Mouse (Mus musculus): ENCODE measurements at regions not wholly inside any gene's neighbourhood (a gene's known extent, or its start where the extent isn't known, plus 50 kb on each side); places are given as distances from the start of the nearest gene placed in this dataset.

- H3K27ac ChIP-seq = no peak overlapping the region
- 68% methylated on average over 4 of the region's 4 CpGs for WGBS (ENCODE audit: insufficient replicate concordance)
- ATAC-seq (ENCODE audit: insufficient read depth) = no peak
- DNase-seq (ENCODE audit: low read depth in 3 of 3, low spot score in 3 of 3) = no peak
- H3K27me3 ChIP-seq (ENCODE audit: control insufficient read depth, insufficient read depth, low read length) = no peaks in the 10 kb centered on the region
- no peak for TF ChIP-seq CTCF (IDR thresholded peaks at IDR 0.05; ENCODE audit: low read depth)
- no peak for TF ChIP-seq EP300 (IDR thresholded peaks at IDR 0.05; ENCODE audit: low read depth)
- no peak overlapping the region for H3K4me3 ChIP-seq (ENCODE audit: insufficient read depth in 1 of 2, low read depth in 2 of 2, low read length in 2 of 2)
- no peak overlapping the region for H3K4me2 ChIP-seq (ENCODE audit: low read depth)
- no peak overlapping the region for H3K9ac ChIP-seq (replicated peaks)
- H3K4me1 ChIP-seq (replicated peaks; ENCODE audit: control insufficient read depth in 2 of 2, insufficient read depth in 2 of 2, low read length in 1 of 2) = no peaks in the 10 kb centered on the region
- H3K36me3 ChIP-seq (replicated peaks; ENCODE audit: control insufficient read depth, insufficient read depth, low read depth) = no peaks in the 10 kb centered on the region
- H3K9me3 ChIP-seq (ENCODE audit: control insufficient read depth, low read length) = no peaks in the 10 kb centered on the region
These were observed 128.8 kb upstream of the Zfp746 start for GRCm38 (mm10) chr6:48215212-48215611.

GRCm38 (mm10) chr6:48209739-48210138, 123.3 kb upstream of the Zfp746 start:
- Histone ChIP-seq H3K27me3 (ENCODE audit: control insufficient read depth, insufficient read depth, low read length) (no peaks in the 10 kb centered on the region), H3K27ac (no peak overlapping the region), H3K9ac (replicated peaks) (no peak overlapping the region), H3K4me1 (replicated peaks; ENCODE audit: control insufficient read depth in 2 of 2, insufficient read depth in 2 of 2, low read length in 1 of 2) (no peaks in the 10 kb centered on the region), H3K36me3 (replicated peaks; ENCODE audit: control insufficient read depth, insufficient read depth, low read depth) (no peaks in the 10 kb centered on the region), H3K4me2 (ENCODE audit: low read depth) (no peak overlapping the region), H3K4me3 (ENCODE audit: insufficient read depth in 1 of 2, low read depth in 2 of 2, low read length in 2 of 2) (no peak overlapping the region), H3K9me3 (ENCODE audit: control insufficient read depth, low read length) (no peaks in the 10 kb centered on the region)
- WGBS (ENCODE audit: insufficient replicate concordance) = 56% methylated on average over 2 of the region's 2 CpGs
- TF ChIP-seq CTCF (IDR thresholded peaks at IDR 0.05; ENCODE audit: low read depth) (no peak), EP300 (IDR thresholded peaks at IDR 0.05; ENCODE audit: low read depth) (no peak)
- no peak for DNase-seq (ENCODE audit: low read depth in 3 of 3, low spot score in 3 of 3)
- ATAC-seq (ENCODE audit: insufficient read depth) = no peak

DNA sequence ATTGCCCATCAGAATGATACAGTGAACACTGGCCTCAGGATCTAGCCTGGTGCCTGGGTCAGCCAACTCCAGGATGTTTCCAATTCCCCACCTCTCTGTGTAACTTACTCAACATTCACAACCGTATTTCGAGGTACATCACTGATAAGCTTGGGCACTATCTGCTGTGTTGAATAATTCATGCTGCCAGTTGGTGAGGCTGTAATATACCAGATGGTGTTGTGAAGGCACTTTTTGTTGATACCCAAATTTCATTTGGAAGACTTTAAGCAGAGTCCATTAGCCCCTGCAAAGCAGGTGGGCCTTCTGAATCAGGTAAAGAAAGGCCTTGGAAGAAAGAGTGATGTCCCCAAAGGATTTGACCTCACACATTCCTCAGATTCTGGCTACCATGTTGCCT, 122.7 kb upstream of the Zfp746 start:
- Histone ChIP-seq H3K9ac (replicated peaks) (no peak overlapping the region), H3K9me3 (ENCODE audit: control insufficient read depth, low read length) (no peaks in the 10 kb centered on the region), H3K36me3 (replicated peaks; ENCODE audit: control insufficient read depth, insufficient read depth, low read depth) (no peaks in the 10 kb centered on the region), H3K27me3 (ENCODE audit: control insufficient read depth, insufficient read depth, low read length) (no peaks in the 10 kb centered on the region), H3K4me2 (ENCODE audit: low read depth) (no peak overlapping the region), H3K27ac (no peak overlapping the region), H3K4me3 (ENCODE audit: insufficient read depth in 1 of 2, low read depth in 2 of 2, low read length in 2 of 2) (no peak overlapping the region), H3K4me1 (replicated peaks; ENCODE audit: control insufficient read depth in 2 of 2, insufficient read depth in 2 of 2, low read length in 1 of 2) (no peaks in the 10 kb centered on the region)
- no peak for DNase-seq (ENCODE audit: low read depth in 3 of 3, low spot score in 3 of 3)
- ATAC-seq (ENCODE audit: insufficient read depth) = no peak
- WGBS (ENCODE audit: insufficient replicate concordance) = 61% methylated on average over 2 of the region's 2 CpGs
- TF ChIP-seq CTCF (IDR thresholded peaks at IDR 0.05; ENCODE audit: low read depth) (no peak), EP300 (IDR thresholded peaks at IDR 0.05; ENCODE audit: low read depth) (no peak)

GRCm38 (mm10) chr6:48205722-48206121, 119.3 kb upstream of the Zfp746 start:
- DNase-seq (ENCODE audit: low read depth in 3 of 3, low spot score in 3 of 3) = no peak
- no peaks in the 10 kb centered on the region for H3K27me3 ChIP-seq (ENCODE audit: control insufficient read depth, insufficient read depth, low read length)
- no peak overlapping the region for H3K27ac ChIP-seq
- H3K4me3 ChIP-seq (ENCODE audit: insufficient read depth in 1 of 2, low read depth in 2 of 2, low read length in 2 of 2) = no peak overlapping the region
- WGBS (ENCODE audit: insufficient replicate concordance) = 67% methylated on average over 5 of the region's 5 CpGs
- no peak overlapping the region for H3K4me2 ChIP-seq (ENCODE audit: low read depth)
- TF ChIP-seq EP300 (IDR thresholded peaks at IDR 0.05; ENCODE audit: low read depth) (no peak), CTCF (IDR thresholded peaks at IDR 0.05; ENCODE audit: low read depth) (peak; percentile 47)
- no peaks in the 10 kb centered on the region for H3K4me1 ChIP-seq (replicated peaks; ENCODE audit: control insufficient read depth in 2 of 2, insufficient read depth in 2 of 2, low read length in 1 of 2)
- no peaks in the 10 kb centered on the region for H3K9me3 ChIP-seq (ENCODE audit: control insufficient read depth, low read length)
- H3K36me3 ChIP-seq (replicated peaks; ENCODE audit: control insufficient read depth, insufficient read depth, low read depth) = no peaks in the 10 kb centered on the region
- no peak for ATAC-seq (ENCODE audit: insufficient read depth)
- H3K9ac ChIP-seq (replicated peaks) = no peak overlapping the region

DNA sequence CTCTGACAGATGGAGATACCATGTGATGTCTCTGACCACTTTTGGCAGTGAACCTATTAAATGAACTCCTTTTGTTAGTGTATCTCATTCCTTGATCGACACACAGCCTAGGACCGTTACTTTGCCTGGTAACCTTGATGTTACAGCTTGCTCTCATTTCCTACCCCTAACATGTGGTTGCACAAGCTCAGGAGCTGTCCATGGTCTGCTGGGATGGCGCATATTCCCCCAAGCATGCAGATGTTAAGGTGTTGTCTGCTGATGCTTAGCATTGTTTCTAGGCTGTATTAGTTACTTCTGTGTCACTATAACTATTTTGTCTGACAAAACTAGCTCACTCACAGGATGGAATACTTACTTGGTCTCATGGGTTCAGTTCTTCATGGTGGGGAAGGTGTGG, 113.6 kb upstream of the Zfp746 start:
- Histone ChIP-seq H3K36me3 (replicated peaks; ENCODE audit: control insufficient read depth, insufficient read depth, low read depth) (no peaks in the 10 kb centered on the region), H3K4me1 (replicated peaks; ENCODE audit: control insufficient read depth in 2 of 2, insufficient read depth in 2 of 2, low read length in 1 of 2) (no peaks in the 10 kb centered on the region), H3K27ac (no peak overlapping the region), H3K4me2 (ENCODE audit: low read depth) (no peak overlapping the region), H3K9me3 (ENCODE audit: control insufficient read depth, low read length) (no peaks in the 10 kb centered on the region), H3K4me3 (ENCODE audit: insufficient read depth in 1 of 2, low read depth in 2 of 2, low read length in 2 of 2) (no peak overlapping the region), H3K27me3 (ENCODE audit: control insufficient read depth, insufficient read depth, low read length) (no peaks in the 10 kb centered on the region), H3K9ac (replicated peaks) (no peak overlapping the region)
- WGBS (ENCODE audit: insufficient replicate concordance) = 32% methylated on average over 3 of the region's 3 CpGs
- DNase-seq (ENCODE audit: low read depth in 3 of 3, low spot score in 3 of 3) (no peak), ATAC-seq (ENCODE audit: insufficient read depth) (no peak)
- no peak for TF ChIP-seq CTCF (IDR thresholded peaks at IDR 0.05; ENCODE audit: low read depth)
- no peak for TF ChIP-seq EP300 (IDR thresholded peaks at IDR 0.05; ENCODE audit: low read depth)
